ENCODE assay signal across 1 mouse cellular context in genomic region chr15:4026831-4027584, GRCm38 (mm10).
TF ChIP-seq lines count a peak whose summit lies in the region.

No protein-coding gene starts in this region.

TF ChIP-seq in MEL, 35 proteins besides CTCF, POLR2A, EP300 and RAD21 (continued from another document):
- TF ChIP-seq CHD1 (IDR thresholded peaks at IDR 0.05; ENCODE audit: low read depth, low read length) (no peak; the same call in 1 of the 2 replicates), GATA1 (IDR thresholded peaks at IDR 0.05; ENCODE audit: low read depth, low read length) (no peak)
